Mouse (Mus musculus): ENCODE measurements at regions not wholly inside any gene's neighbourhood (a gene's known extent, or its start where the extent isn't known, plus 50 kb on each side); places are given as distances from the start of the nearest gene placed in this dataset.

- H3K4me1 ChIP-seq (replicated peaks), result no peaks in the 10 kb centered on the region
- no peak for DNase-seq
- H3K9me3 ChIP-seq (replicated peaks), result no peaks in the 10 kb centered on the region
- no peak for ATAC-seq (ENCODE audit: low read depth)
- H3K4me3 ChIP-seq (replicated peaks), result no peak overlapping the region
- 36% methylated on average over 2 of the region's 2 CpGs for WGBS (ENCODE audit: insufficient replicate concordance)
- H3K4me2 ChIP-seq, result no peak overlapping the region
- H3K36me3 ChIP-seq, result no peaks in the 10 kb centered on the region
- H3K9ac ChIP-seq, result no peak overlapping the region
- H3K27me3 ChIP-seq, result no peaks in the 10 kb centered on the region
- H3K27ac ChIP-seq, result no peak overlapping the region
These were observed 80.2 kb downstream of the Dhrs2 start for GRCm38 (mm10) chr14:55301996-55302395.

GRCm38 (mm10) chr14:55313615-55314014 lies 91.8 kb downstream of the Dhrs2 start:
- Histone ChIP-seq H3K27ac (no peak overlapping the region), H3K9me3 (replicated peaks) (no peaks in the 10 kb centered on the region), H3K27me3 (no peaks in the 10 kb centered on the region), H3K9ac (no peak overlapping the region), H3K4me2 (no peak overlapping the region), H3K36me3 (no peaks in the 10 kb centered on the region), H3K4me3 (replicated peaks) (no peak overlapping the region), H3K4me1 (replicated peaks) (no peaks in the 10 kb centered on the region)
- WGBS (ENCODE audit: insufficient replicate concordance), result 62% methylated on average over 6 of the region's 6 CpGs
- no peak for DNase-seq
- ATAC-seq (ENCODE audit: low read depth), result no peak

GRCm38 (mm10) chr14:55323897-55324296 lies 102.1 kb downstream of the Dhrs2 start:
- Histone ChIP-seq H3K4me2 (peak overlapping the region; percentile 23), H3K4me1 (replicated peaks) (peaks cover 24% of the 10 kb centered on the region), H3K4me3 (replicated peaks) (no peak overlapping the region), H3K27me3 (no peaks in the 10 kb centered on the region), H3K36me3 (no peaks in the 10 kb centered on the region), H3K9ac (peak overlapping the region; percentile 54), H3K9me3 (replicated peaks) (no peaks in the 10 kb centered on the region), H3K27ac (peak overlapping the region; percentile 82)
- peak; percentile 57 for DNase-seq
- ATAC-seq (ENCODE audit: low read depth), result peak; percentile 98

GRCm38 (mm10) chr14:55324335-55324734 lies 102.5 kb downstream of the Dhrs2 start:
- peak overlapping the region; percentile 23 for H3K4me2 ChIP-seq
- no peak overlapping the region for H3K4me3 ChIP-seq (replicated peaks)
- peaks cover 24% of the 10 kb centered on the region for H3K4me1 ChIP-seq (replicated peaks)
- peak; percentile 60 for ATAC-seq (ENCODE audit: low read depth)
- no peak for DNase-seq
- H3K9me3 ChIP-seq (replicated peaks), result no peaks in the 10 kb centered on the region
- no peaks in the 10 kb centered on the region for H3K36me3 ChIP-seq
- WGBS (ENCODE audit: insufficient replicate concordance), result 44% methylated on average over 3 of the region's 3 CpGs
- H3K27ac ChIP-seq, result peak overlapping the region; percentile 82
- peak overlapping the region; percentile 54 for H3K9ac ChIP-seq
- H3K27me3 ChIP-seq, result no peaks in the 10 kb centered on the region

GRCm38 (mm10) chr14:55333812-55334211 lies 112.0 kb downstream of the Dhrs2 start:
- Histone ChIP-seq H3K4me3 (replicated peaks) (no peak overlapping the region), H3K9me3 (replicated peaks) (no peaks in the 10 kb centered on the region), H3K4me1 (replicated peaks) (peaks cover 18% of the 10 kb centered on the region), H3K27me3 (no peaks in the 10 kb centered on the region), H3K36me3 (no peaks in the 10 kb centered on the region), H3K27ac (no peak overlapping the region), H3K4me2 (no peak overlapping the region), H3K9ac (no peak overlapping the region)
- DNase-seq (no peak), ATAC-seq (ENCODE audit: low read depth) (no peak)
- WGBS (ENCODE audit: insufficient replicate concordance), result 52% methylated on average over 3 of the region's 3 CpGs

GRCm38 (mm10) chr14:55334305-55334704 lies 112.5 kb downstream of the Dhrs2 start:
- H3K9me3 ChIP-seq (replicated peaks), result no peaks in the 10 kb centered on the region
- no peak for DNase-seq
- H3K27ac ChIP-seq, result no peak overlapping the region
- H3K27me3 ChIP-seq, result no peaks in the 10 kb centered on the region
- no peak for ATAC-seq (ENCODE audit: low read depth)
- H3K36me3 ChIP-seq, result no peaks in the 10 kb centered on the region
- H3K9ac ChIP-seq, result no peak overlapping the region
- 74% methylated on average over 7 of the region's 7 CpGs for WGBS (ENCODE audit: insufficient replicate concordance)
- peaks cover 23% of the 10 kb centered on the region for H3K4me1 ChIP-seq (replicated peaks)
- no peak overlapping the region for H3K4me3 ChIP-seq (replicated peaks)
- H3K4me2 ChIP-seq, result no peak overlapping the region

- Histone ChIP-seq H3K36me3 (no peaks in the 10 kb centered on the region), H3K9ac (no peak overlapping the region), H3K27me3 (no peaks in the 10 kb centered on the region), H3K4me2 (no peak overlapping the region), H3K27ac (no peak overlapping the region), H3K4me1 (replicated peaks) (peaks cover 32% of the 10 kb centered on the region), H3K9me3 (replicated peaks) (no peaks in the 10 kb centered on the region), H3K4me3 (replicated peaks) (no peak overlapping the region)
- ATAC-seq (ENCODE audit: low read depth), result no peak
- no peak for DNase-seq
- 57% methylated on average over 1 of the region's 1 CpGs for WGBS (ENCODE audit: insufficient replicate concordance)
These were observed 113.8 kb downstream of the Dhrs2 start for GRCm38 (mm10) chr14:55335586-55335985.

GRCm38 (mm10) chr14:55336451-55337195 lies 114.8 kb downstream of the Dhrs2 start:
- Histone ChIP-seq H3K27ac (no peak overlapping the region), H3K27me3 (no peaks in the 10 kb centered on the region), H3K4me3 (replicated peaks) (no peak overlapping the region), H3K9me3 (replicated peaks) (no peaks in the 10 kb centered on the region), H3K4me1 (replicated peaks) (peaks cover 33% of the 10 kb centered on the region), H3K36me3 (no peaks in the 10 kb centered on the region), H3K9ac (no peak overlapping the region), H3K4me2 (no peak overlapping the region)
- WGBS (ENCODE audit: insufficient replicate concordance), result 57% methylated on average over 5 of the region's 5 CpGs
- ATAC-seq (ENCODE audit: low read depth) (no peak), DNase-seq (no peak)

GRCm38 (mm10) chr14:55338010-55338409 lies 116.2 kb downstream of the Dhrs2 start:
- no peak overlapping the region for H3K27ac ChIP-seq

GRCm38 (mm10) chr14:55338500-55338899 lies 116.7 kb downstream of the Dhrs2 start:
- peaks cover 51% of the 10 kb centered on the region for H3K4me1 ChIP-seq (replicated peaks)
- DNase-seq, result no peak
- H3K4me2 ChIP-seq, result no peak overlapping the region
- H3K36me3 ChIP-seq, result no peaks in the 10 kb centered on the region
- H3K9me3 ChIP-seq (replicated peaks), result no peaks in the 10 kb centered on the region
- no peaks in the 10 kb centered on the region for H3K27me3 ChIP-seq
- H3K9ac ChIP-seq, result no peak overlapping the region
- no peak overlapping the region for H3K4me3 ChIP-seq (replicated peaks)
- no peak for ATAC-seq (ENCODE audit: low read depth)
- H3K27ac ChIP-seq, result no peak overlapping the region
- WGBS (ENCODE audit: insufficient replicate concordance), result 26% methylated on average over 7 of the region's 7 CpGs

More at GRCm38 (mm10) chr14:55338010-55338409, 116.2 kb downstream of the Dhrs2 start:
- H3K9me3 ChIP-seq (replicated peaks), result no peaks in the 10 kb centered on the region
- no peak for DNase-seq
- H3K36me3 ChIP-seq, result no peaks in the 10 kb centered on the region
- WGBS (ENCODE audit: insufficient replicate concordance), result 21% methylated on average over 9 of the region's 9 CpGs
- H3K27me3 ChIP-seq, result no peaks in the 10 kb centered on the region
- H3K4me2 ChIP-seq, result no peak overlapping the region
- ATAC-seq (ENCODE audit: low read depth), result no peak
- no peak overlapping the region for H3K4me3 ChIP-seq (replicated peaks)
- H3K4me1 ChIP-seq (replicated peaks), result peaks cover 46% of the 10 kb centered on the region
- no peak overlapping the region for H3K9ac ChIP-seq

GRCm38 (mm10) chr14:55339036-55339614 lies 117.3 kb downstream of the Dhrs2 start:
- H3K9ac ChIP-seq, result no peak overlapping the region
- DNase-seq, result peak; percentile 38

GRCm38 (mm10) chr14:55343341-55343740 lies 121.5 kb downstream of the Dhrs2 start:
- Histone ChIP-seq H3K4me1 (replicated peaks) (peaks cover 64% of the 10 kb centered on the region), H3K9ac (no peak overlapping the region), H3K27ac (0 out of 2 replicates have a peak overlapping the region, but pooled peaks have one; percentile 39), H3K27me3 (no peaks in the 10 kb centered on the region), H3K4me3 (replicated peaks) (no peak overlapping the region), H3K4me2 (no peak overlapping the region), H3K36me3 (no peaks in the 10 kb centered on the region), H3K9me3 (replicated peaks) (no peaks in the 10 kb centered on the region)
- WGBS (ENCODE audit: insufficient replicate concordance), result 60% methylated on average over 1 of the region's 1 CpGs
- DNase-seq (no peak), ATAC-seq (ENCODE audit: low read depth) (no peak; the same call in 1 of the 2 replicates)

More at GRCm38 (mm10) chr14:55339036-55339614, 117.3 kb downstream of the Dhrs2 start:
- 25% methylated on average over 9 of the region's 9 CpGs for WGBS (ENCODE audit: insufficient replicate concordance)
- Histone ChIP-seq H3K27ac (no peak overlapping the region), H3K36me3 (no peaks in the 10 kb centered on the region), H3K27me3 (no peaks in the 10 kb centered on the region), H3K9me3 (replicated peaks) (no peaks in the 10 kb centered on the region), H3K4me3 (replicated peaks) (no peak overlapping the region), H3K4me1 (replicated peaks) (peaks cover 54% of the 10 kb centered on the region), H3K4me2 (peak overlapping the region; percentile 28)
- no peak for ATAC-seq (ENCODE audit: low read depth)
